Mouse (Mus musculus) spleen, embryonic (tissue): ENCODE measurements at regions not wholly inside any gene's neighbourhood (a gene's known extent, or its start where the extent isn't known, plus 50 kb on each side); places are given as distances from the start of the nearest gene placed in this dataset.

Experiments
- CTCF ChIA-PET: fragments of 350-600 bp; sonication (Branson Sonifier 250); formaldehyde crosslinking; loops from one replicate; lab custom pipeline; 2022; lab: Charles Lee

GRCm38 (mm10) chr1:92731353-92732282 is 83.0 kb upstream of the Otos start:
- CTCF ChIA-PET: no interaction called here

GRCm38 (mm10) chr1:92730576-92730975 is 81.9 kb upstream of the Otos start:
- CTCF ChIA-PET: no interaction called here

GRCm38 (mm10) chr1:92727961-92728360 is 79.3 kb upstream of the Otos start:
- CTCF ChIA-PET: no interaction called here

- CTCF ChIA-PET: no interaction called here
Measured at GRCm38 (mm10) chr1:92727371-92727770, 78.7 kb upstream of the Otos start.

GRCm38 (mm10) chr1:92726341-92726740 is 77.7 kb upstream of the Otos start:
- CTCF ChIA-PET: no interaction called here

- CTCF ChIA-PET: no interaction called here
Measured at GRCm38 (mm10) chr1:92724135-92724534, 75.5 kb upstream of the Otos start.

GRCm38 (mm10) chr1:92720567-92720966 is 71.9 kb upstream of the Otos start:
- CTCF ChIA-PET: no interaction called here

GRCm38 (mm10) chr1:92719864-92720263 is 71.2 kb upstream of the Otos start:
- CTCF ChIA-PET: no interaction called here

- CTCF ChIA-PET: no interaction called here
Measured at GRCm38 (mm10) chr1:92718108-92718507, 69.5 kb upstream of the Otos start.

- CTCF ChIA-PET: no interaction called here
Measured at GRCm38 (mm10) chr1:92714725-92715324, 66.2 kb upstream of the Otos start.

GRCm38 (mm10) chr1:92712366-92712765 is 63.7 kb upstream of the Otos start:
- CTCF ChIA-PET: no interaction called here

- CTCF ChIA-PET: no interaction called here
Measured at GRCm38 (mm10) chr1:92710321-92710839, 61.7 kb upstream of the Otos start.

GRCm38 (mm10) chr1:92709190-92709850 is 60.7 kb upstream of the Otos start:
- CTCF ChIA-PET: no interaction called here

GRCm38 (mm10) chr1:92707917-92708897 is 59.6 kb upstream of the Otos start:
- CTCF ChIA-PET: interaction anchor here (0.5 to 0.6 kb wide), 2 partner anchors 25 to 40 kb away, joined by 4 to 5 read pairs; no protein-coding TSS in a partner anchor

- CTCF ChIA-PET: interaction anchor here (0.6 kb wide), 1 partner anchor 24 kb away, joined by 5 read pairs; no protein-coding TSS in a partner anchor
Measured at GRCm38 (mm10) chr1:92707441-92707840, 58.8 kb upstream of the Otos start.

GRCm38 (mm10) chr1:92703903-92704302 is 55.3 kb upstream of the Otos start:
- CTCF ChIA-PET: no interaction called here

GRCm38 (mm10) chr1:92703270-92703669 is 54.6 kb upstream of the Otos start:
- CTCF ChIA-PET: no interaction called here

GRCm38 (mm10) chr1:92700107-92700506 is 51.5 kb upstream of the Otos start:
- CTCF ChIA-PET: no interaction called here

- CTCF ChIA-PET: no interaction called here
Measured at GRCm38 (mm10) chr1:92699697-92700096, 51.1 kb upstream of the Otos start.

- CTCF ChIA-PET: no interaction called here
Measured at GRCm38 (mm10) chr1:92699048-92699447, 50.4 kb upstream of the Otos start.

- CTCF ChIA-PET: no interaction called here
Measured at GRCm38 (mm10) chr1:92698541-92698940, 49.9 kb upstream of the Otos start.
